Mouse (Mus musculus) urinary bladder, postnatal 36 days (tissue): ENCODE results near the gene BC051019.

Experiments
- DNase-seq, 2 experiments: peaks; one replicate each; pipeline ENCODE4 v3.0.0; 2022; ENCODE audit warnings: low spot score in 2 of 2, mixed read lengths in 1 of 2

BC051019 gene

GRCm38 (mm10) chr7:109723697-109724096 lies at the start of gene BC051019:
TSS of gene BC051019 (minus strand) at chr7:109723850.
- DNase-seq, result no peak

GRCm38 (mm10) chr7:109772251-109772650 lies 48.6 kb upstream of the BC051019 start:
- no peak for DNase-seq

- no peak for DNase-seq
Observed at GRCm38 (mm10) chr7:109768699-109769383, 45.2 kb upstream of the BC051019 start.

GRCm38 (mm10) chr7:109767575-109768350 lies 44.1 kb upstream of the BC051019 start:
- no peak for DNase-seq

- no peak for DNase-seq
Observed at GRCm38 (mm10) chr7:109764009-109764408, 40.4 kb upstream of the BC051019 start.

- no peak for DNase-seq
Observed at GRCm38 (mm10) chr7:109756291-109756690, 32.6 kb upstream of the BC051019 start.

- DNase-seq, result no peak
Observed at GRCm38 (mm10) chr7:109754034-109754433, 30.4 kb upstream of the BC051019 start.

GRCm38 (mm10) chr7:109752008-109752925 lies 28.6 kb upstream of the BC051019 start, which contains the start of gene Tmem9b:
TSS of gene Tmem9b (minus strand) at chr7:109752875.
- peak; percentile 78 to 80 for DNase-seq

- DNase-seq, result no peak
Observed at GRCm38 (mm10) chr7:109751427-109752007, 27.9 kb upstream of the BC051019 start.

GRCm38 (mm10) chr7:109747747-109748146 lies 24.1 kb upstream of the BC051019 start:
- no peak for DNase-seq

- no peak for DNase-seq
Observed at GRCm38 (mm10) chr7:109741703-109742102, 18.1 kb upstream of the BC051019 start.

GRCm38 (mm10) chr7:109741060-109741459 lies 17.4 kb upstream of the BC051019 start:
- no peak for DNase-seq

GRCm38 (mm10) chr7:109739822-109740370 lies 16.2 kb upstream of the BC051019 start:
- no peak for DNase-seq

- no peak for DNase-seq
Observed at GRCm38 (mm10) chr7:109734806-109735205, 11.2 kb upstream of the BC051019 start.

- DNase-seq, result no peak
Observed at GRCm38 (mm10) chr7:109731626-109732025, 8.0 kb upstream of the BC051019 start, which contains the start of gene Ascl3. TSS of gene Ascl3 (minus strand) at chr7:109731726.

- no peak for DNase-seq
Observed at GRCm38 (mm10) chr7:109723114-109723513, 536 bp downstream of the BC051019 start.

GRCm38 (mm10) chr7:109722618-109723017 lies 1.0 kb downstream of the BC051019 start:
- DNase-seq, result no peak

GRCm38 (mm10) chr7:109719286-109719685 lies 4.4 kb downstream of the BC051019 start:
- DNase-seq, result no peak

- no peak for DNase-seq
Observed at GRCm38 (mm10) chr7:109713434-109713982, 10.1 kb downstream of the BC051019 start.

GRCm38 (mm10) chr7:109712198-109712597 lies 11.5 kb downstream of the BC051019 start:
- DNase-seq, result no peak

- DNase-seq, result no peak
Observed at GRCm38 (mm10) chr7:109710069-109710468, 13.6 kb downstream of the BC051019 start.
